Mouse (Mus musculus) stomach, postnatal 0 days (tissue): ENCODE data around the gene Cecr2.

Experiments used
- CTCF ChIP-seq: IDR thresholded peaks from 2 replicates; pipeline ENCODE4 v1.5.1; 2016; ENCODE audit warnings: antibody characterized with exemption, low read depth, mild to moderate bottlenecking, moderate library complexity
- EP300 ChIP-seq: optimal IDR thresholded peaks from 2 replicates; pipeline ENCODE3; 2016; ENCODE audit warnings: antibody characterized with exemption

DNA sequence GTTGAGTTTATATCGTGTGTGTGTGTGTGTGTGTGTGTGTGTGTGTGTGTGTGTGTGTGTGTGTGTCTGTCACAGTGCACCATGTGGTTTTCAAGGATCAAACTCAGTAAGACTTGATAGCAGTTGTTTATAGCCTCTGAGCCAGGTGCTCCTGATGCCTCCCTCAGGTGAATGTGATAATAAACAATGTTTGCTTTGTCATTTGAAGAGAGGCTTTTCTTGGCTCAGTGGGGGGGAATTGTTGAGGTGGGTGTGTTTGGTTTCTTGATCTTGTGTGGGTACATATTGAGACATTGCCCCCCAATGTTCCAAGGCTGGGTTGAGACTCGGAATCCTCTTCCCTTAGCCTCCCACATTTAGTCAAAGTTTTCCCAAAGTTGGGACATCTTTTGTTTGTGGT lies 77.0 kb downstream of the Cecr2 start:
- no peak for TF ChIP-seq CTCF
- TF ChIP-seq EP300 = no peak
